Mouse (Mus musculus): ENCODE measurements around the gene Proser1.

The Proser1 gene

DNA sequence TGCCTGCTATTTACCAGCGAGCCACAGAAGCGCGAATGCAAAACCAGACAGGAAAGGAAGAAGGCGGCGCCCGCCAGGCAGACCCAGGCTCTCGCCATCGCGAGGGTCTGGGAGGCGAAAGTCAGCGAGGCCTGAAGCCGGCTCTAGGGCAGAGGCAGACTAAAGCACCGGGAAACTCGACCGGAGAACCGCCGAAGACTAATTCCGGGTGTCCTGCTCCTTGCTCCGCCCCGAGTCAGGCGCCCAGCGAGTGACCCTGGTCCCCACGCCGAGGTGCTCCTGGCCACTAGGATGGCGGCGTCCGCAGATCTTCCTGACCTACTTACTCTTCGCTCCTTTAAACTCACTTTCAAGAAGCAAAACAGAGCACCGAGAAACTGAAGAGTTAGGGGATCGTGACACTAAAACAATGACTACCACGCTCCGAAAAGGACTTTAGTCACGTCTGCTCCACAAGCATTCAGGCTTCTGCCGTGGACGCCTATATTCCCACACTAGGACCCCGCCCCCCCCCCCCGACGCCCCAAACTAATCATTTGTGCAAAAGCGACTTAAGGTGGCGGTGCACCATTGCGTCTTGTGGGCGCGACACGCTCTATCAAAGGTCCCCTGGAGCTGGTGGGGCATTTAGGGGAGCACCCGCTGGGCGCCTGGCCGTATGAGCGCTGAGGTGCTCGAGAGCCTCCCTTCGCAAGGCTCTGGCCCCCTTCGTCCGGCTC, at the start of gene Proser1, which contains the start of gene Nhlrc3:
Gene Proser1, plus strand, starts transcription at position 621 of the 719 bp plus-strand sequence.
Gene Nhlrc3, minus strand, starts transcription at position 287 of the 719 bp plus-strand sequence.
- in situ Hi-C loops (cut with MboI, MseI), result loop anchor here (5.0 to 25.0 kb wide), 6 partner anchors 1201 to 1976 kb away; partner anchors contain the start of genes Alg5 (in 1 of the 2), Exosc8 (in 1 of the 2), Gm21958 (in 1 of the 2) and Rab33b (in 1 of the 2)

GRCm38 (mm10) chr3:53413959-53414358, 49.5 kb upstream of the Proser1 start:
- in situ Hi-C loops (cut with MboI, MseI), result no loop called here

DNA sequence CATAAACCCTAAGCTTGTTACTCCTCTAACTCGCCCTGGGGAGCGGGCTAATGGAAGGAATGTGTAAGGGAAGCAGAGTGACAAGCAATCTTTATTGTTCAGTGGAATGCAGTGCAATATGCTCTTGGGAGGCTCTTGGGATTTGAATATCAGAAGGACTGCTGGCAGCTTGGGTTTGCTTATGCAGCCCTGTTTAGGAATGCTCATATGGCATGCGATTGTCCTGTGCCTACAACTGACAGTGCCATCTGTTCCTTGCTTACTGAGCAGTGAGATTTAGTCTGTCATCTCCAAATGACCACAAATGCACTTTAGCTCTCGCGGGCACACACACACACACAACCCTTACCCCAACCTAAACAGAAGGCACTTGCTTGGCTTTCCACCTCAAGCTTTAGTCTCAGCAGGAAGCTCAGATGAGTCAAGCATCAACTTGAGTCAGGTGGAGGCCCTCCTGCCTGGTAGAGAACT, 47.4 kb upstream of the Proser1 start:
- in situ Hi-C loops (cut with MboI, MseI), result no loop called here

DNA sequence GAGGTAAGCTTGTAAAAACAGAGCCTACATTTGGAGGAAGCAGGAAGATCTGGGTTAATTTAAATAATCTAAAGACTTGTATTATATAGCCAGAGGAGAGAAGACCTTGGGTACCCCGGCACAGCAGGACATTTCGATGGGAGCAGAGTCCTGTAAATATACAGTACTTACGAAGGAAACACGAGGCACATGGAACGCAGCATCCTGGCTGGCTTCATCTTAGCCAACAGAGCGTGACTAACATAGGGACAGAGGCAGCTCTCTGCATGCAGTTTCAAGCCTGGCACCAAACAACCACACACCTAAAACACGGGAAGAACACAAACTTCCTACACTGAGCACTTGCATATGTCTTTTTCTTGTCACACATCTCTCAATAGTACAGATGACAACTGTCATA, 45.8 kb upstream of the Proser1 start:
- in situ Hi-C loops (cut with MboI, MseI), result no loop called here

- in situ Hi-C loops (cut with MboI, MseI), result no loop called here
Measured at GRCm38 (mm10) chr3:53421656-53422055, 41.8 kb upstream of the Proser1 start.

DNA sequence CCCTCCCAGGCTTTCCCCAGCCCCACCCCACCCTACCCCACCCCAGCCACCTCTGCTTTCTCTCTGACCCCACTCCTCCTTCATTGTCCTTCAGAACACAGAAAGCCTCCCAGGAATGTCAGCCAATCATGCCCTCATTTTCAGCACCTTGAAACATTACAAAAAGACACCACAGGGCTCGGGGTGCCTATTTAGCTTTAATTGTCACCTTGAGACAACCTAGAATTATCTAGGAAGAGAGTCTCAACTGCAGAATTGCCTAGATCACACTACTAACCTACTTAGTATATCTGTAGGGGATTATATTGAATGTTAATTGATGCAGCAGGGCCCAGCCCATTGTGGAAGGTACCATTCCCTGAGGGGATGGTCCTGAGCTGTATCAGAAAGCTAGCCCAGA, 40.8 kb upstream of the Proser1 start:
- in situ Hi-C loops (cut with MboI, MseI), result no loop called here

DNA sequence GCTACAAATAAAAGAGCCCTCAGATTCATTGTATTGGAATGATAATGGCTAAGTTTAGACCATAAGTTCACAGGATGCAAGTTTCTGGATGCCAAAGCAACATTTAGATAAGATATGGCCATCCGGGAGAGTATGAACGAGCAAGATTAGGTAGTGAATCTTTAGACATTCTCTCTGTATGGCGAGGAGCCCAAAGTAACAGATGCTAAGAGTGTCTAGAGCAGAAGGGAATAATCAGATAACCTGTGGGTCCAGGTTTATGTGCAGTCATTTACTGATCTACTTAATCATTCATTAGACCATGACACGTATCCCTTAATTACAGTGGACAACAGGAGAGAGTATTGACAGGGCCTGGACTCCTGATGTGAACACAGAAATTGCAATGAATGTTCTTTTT, 39.9 kb upstream of the Proser1 start:
- in situ Hi-C loops (cut with MboI, MseI), result no loop called here

GRCm38 (mm10) chr3:53434610-53435009, 28.9 kb upstream of the Proser1 start:
- in situ Hi-C loops (cut with MboI, MseI), result no loop called here

- in situ Hi-C loops (cut with MboI, MseI), result no loop called here
Measured at GRCm38 (mm10) chr3:53436550-53436949, 26.9 kb upstream of the Proser1 start.

GRCm38 (mm10) chr3:53445540-53445939, 17.9 kb upstream of the Proser1 start:
- in situ Hi-C loops (cut with MboI, MseI), result loop anchor here in 1 of 2 experiments (5.0 kb wide), 1 partner anchor 1188 kb away; no protein-coding TSS in a partner anchor

DNA sequence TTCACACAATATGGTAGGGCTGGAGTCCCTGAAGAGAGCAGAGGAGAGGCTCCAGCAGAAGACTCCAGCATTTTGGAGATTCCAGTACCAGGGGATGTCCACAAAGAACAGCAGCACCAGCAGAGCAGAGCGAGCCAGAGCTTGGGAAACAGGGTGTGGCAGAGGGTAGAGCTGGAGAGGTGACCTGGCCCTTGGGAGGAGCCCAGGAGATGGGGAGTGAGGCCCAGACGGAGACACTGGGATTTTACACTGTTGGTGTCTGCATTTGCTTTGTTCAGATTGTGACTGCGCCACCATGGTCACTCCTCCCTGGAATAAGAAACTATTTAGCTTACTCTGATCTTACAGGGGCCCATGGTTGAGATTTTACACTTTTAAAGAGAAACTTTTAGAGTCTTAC, 16.7 kb upstream of the Proser1 start:
- in situ Hi-C loops (cut with MboI, MseI), result loop anchor here in 1 of 2 experiments (5.0 kb wide), 1 partner anchor 1190 kb away; no protein-coding TSS in a partner anchor

DNA sequence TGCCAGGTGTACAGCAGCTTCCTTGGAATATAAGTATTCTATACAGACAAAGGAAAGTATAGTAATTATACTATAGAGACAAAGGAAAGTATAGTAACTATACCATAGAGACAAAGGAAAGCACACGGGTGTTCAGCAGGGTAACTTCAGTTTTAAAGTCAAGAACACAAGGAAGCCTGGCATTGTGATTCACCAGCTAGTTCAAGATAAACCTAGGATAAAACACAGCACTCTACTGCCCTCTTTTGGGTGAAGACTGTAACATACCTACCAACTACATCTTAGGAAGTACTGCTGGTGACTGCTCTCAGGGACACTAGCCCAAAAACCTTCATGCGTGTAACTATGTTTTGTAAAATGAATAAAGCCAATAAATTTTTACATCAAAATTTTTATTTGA, 15.3 kb upstream of the Proser1 start:
- in situ Hi-C loops (cut with MboI, MseI), result loop anchor here in 1 of 2 experiments (5.0 kb wide), 1 partner anchor 1191 kb away; no protein-coding TSS in a partner anchor

- in situ Hi-C loops (cut with MboI, MseI), result loop anchor here (5.0 to 25.0 kb wide), 6 partner anchors 408 to 1963 kb away; partner anchors contain the start of genes Alg5 (in 1 of the 2), Exosc8 (in 1 of the 2), Gm21958 (in 1 of the 2) and Lhfp (in 1 of the 2)
Measured at GRCm38 (mm10) chr3:53450666-53451065, 12.8 kb upstream of the Proser1 start.

GRCm38 (mm10) chr3:53452351-53452750, 11.1 kb upstream of the Proser1 start:
- in situ Hi-C loops (cut with MboI, MseI), result loop anchor here (5.0 to 25.0 kb wide), 6 partner anchors 410 to 1965 kb away; partner anchors contain the start of genes Alg5 (in 1 of the 2), Exosc8 (in 1 of the 2), Gm21958 (in 1 of the 2) and Lhfp (in 1 of the 2)

GRCm38 (mm10) chr3:53453346-53453745, 10.1 kb upstream of the Proser1 start:
- in situ Hi-C loops (cut with MboI, MseI), result loop anchor here (5.0 to 25.0 kb wide), 6 partner anchors 411 to 1966 kb away; partner anchors contain the start of genes Alg5 (in 1 of the 2), Exosc8 (in 1 of the 2), Gm21958 (in 1 of the 2) and Lhfp (in 1 of the 2)

DNA sequence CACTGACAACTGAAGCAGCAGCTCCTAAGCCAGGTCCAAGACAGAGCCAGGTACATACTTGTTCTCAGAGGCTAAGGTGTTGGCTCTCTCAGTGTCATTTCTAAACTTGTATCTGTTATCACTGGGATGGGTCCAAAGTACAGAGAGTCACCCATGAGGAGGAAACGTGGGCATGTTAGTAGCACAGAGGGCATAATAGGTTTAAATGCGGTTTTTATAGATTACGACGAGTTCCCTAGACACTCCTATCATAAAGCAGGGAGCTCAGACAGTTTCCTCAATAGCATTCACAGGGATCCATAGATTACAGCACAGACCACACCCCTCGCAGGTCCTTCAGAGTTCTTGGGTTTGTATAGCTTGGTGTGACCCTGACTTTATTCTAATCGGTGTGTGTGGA, 9.5 kb upstream of the Proser1 start:
- in situ Hi-C loops (cut with MboI, MseI), result loop anchor here (5.0 to 25.0 kb wide), 6 partner anchors 412 to 1967 kb away; partner anchors contain the start of genes Alg5 (in 1 of the 2), Exosc8 (in 1 of the 2), Gm21958 (in 1 of the 2) and Lhfp (in 1 of the 2)

DNA sequence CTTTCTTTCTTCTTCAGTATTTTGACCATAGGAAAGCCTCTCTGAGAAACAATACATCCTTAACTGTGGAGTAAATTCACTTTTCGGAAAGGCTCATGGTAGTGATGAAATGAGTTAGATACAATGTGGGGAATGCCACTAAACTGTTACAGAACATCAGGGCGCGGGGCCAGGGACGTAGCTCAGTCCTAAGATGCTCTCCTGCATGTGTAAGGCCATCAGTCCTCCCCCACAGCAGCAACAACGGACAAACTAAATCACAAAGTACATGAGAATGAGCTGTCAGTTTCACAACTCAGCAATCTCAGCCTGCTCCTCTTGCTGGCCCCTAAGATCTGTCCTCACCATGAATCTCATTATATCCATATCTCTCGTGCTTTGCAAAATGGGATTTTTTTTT, 8.9 kb upstream of the Proser1 start:
- in situ Hi-C loops (cut with MboI, MseI), result loop anchor here (5.0 to 25.0 kb wide), 6 partner anchors 412 to 1967 kb away; partner anchors contain the start of genes Alg5 (in 1 of the 2), Exosc8 (in 1 of the 2), Gm21958 (in 1 of the 2) and Lhfp (in 1 of the 2)

- in situ Hi-C loops (cut with MboI, MseI), result loop anchor here (5.0 to 25.0 kb wide), 6 partner anchors 413 to 1968 kb away; partner anchors contain the start of genes Alg5 (in 1 of the 2), Exosc8 (in 1 of the 2), Gm21958 (in 1 of the 2) and Lhfp (in 1 of the 2)
Measured at GRCm38 (mm10) chr3:53454984-53455383, 8.5 kb upstream of the Proser1 start.

- in situ Hi-C loops (cut with MboI, MseI), result loop anchor here (10.0 to 25.0 kb wide), 5 partner anchors 1213 to 1970 kb away; partner anchors contain the start of genes Alg5 (in 1 of the 2), Exosc8 (in 1 of the 2), Gm21958 (in 1 of the 2) and Rab33b (in 1 of the 2)
Measured at GRCm38 (mm10) chr3:53457750-53458149, 5.7 kb upstream of the Proser1 start.

DNA sequence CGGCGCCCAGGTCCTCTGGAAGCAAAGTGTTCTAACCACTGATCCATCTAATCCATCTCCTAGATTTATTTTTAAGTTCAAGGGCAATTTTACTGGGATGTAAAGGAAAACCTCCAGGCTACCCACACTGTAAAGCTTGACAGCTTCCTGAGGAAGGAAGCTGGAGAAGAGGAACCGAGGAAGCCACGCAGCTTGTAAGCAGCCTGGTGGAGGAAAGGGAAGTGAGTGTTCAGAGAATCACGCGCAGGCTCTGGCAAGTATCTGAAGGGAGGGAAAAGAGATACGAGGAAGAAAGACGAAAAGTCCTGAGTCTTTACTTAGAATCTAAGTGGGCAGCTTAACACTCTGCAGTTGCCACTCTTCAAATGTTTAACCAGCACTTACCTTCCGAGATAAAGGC, 3.4 kb upstream of the Proser1 start:
- in situ Hi-C loops (cut with MboI, MseI), result loop anchor here (5.0 to 25.0 kb wide), 6 partner anchors 1198 to 1973 kb away; partner anchors contain the start of genes Alg5 (in 1 of the 2), Exosc8 (in 1 of the 2), Gm21958 (in 1 of the 2) and Rab33b (in 1 of the 2)

DNA sequence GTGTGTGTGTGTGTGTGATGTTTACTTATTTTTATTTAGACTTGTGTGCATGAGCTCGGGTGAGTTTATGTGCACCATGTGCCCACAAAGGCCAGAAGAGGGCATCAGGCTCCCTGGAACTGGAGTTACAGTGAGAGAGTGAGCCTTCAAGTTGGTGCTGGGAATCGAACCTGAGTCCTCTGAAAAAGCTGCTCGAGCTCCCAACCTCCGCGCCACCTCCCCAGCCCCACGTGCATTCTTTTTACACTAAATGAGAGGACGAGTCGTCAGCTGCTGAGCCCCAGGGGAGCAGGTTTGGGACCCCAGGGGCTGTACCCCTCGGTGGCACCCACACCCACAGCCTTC, 793 bp upstream of the Proser1 start:
- in situ Hi-C loops (cut with MboI, MseI), result loop anchor here (5.0 to 25.0 kb wide), 6 partner anchors 1200 to 1975 kb away; partner anchors contain the start of genes Alg5 (in 1 of the 2), Exosc8 (in 1 of the 2), Gm21958 (in 1 of the 2) and Rab33b (in 1 of the 2)

Data from T-helper 17 cell (primary cell).